Mouse (Mus musculus): ENCODE measurements around the gene Pcdh7. TPM values are rescaled to one million over a fixed set of nuclear protein-coding genes. Genes with fewer than 3 reads are reported as not detected.

Pcdh7 gene
- total RNA-seq, 2 experiments from 2014 or later, result 25.3 to 26.9 TPM

- DNase-seq (ENCODE audit: low spot score in 2 of 2), result no peak
Measured at GRCm38 (mm10) chr5:57788775-57789509, 71.2 kb downstream of the Pcdh7 start.

GRCm38 (mm10) chr5:57796337-57796736, 78.6 kb downstream of the Pcdh7 start:
- no peak for DNase-seq (ENCODE audit: low spot score in 2 of 2)

GRCm38 (mm10) chr5:57797951-57798670, 80.3 kb downstream of the Pcdh7 start:
- DNase-seq (ENCODE audit: low spot score in 2 of 2), result no peak

- no peak for DNase-seq (ENCODE audit: low spot score in 2 of 2)
Measured at GRCm38 (mm10) chr5:57803108-57803507, 85.3 kb downstream of the Pcdh7 start.

- DNase-seq (ENCODE audit: low spot score in 2 of 2), result no peak
Measured at GRCm38 (mm10) chr5:57803890-57804289, 86.1 kb downstream of the Pcdh7 start.

GRCm38 (mm10) chr5:57807350-57807749, 89.6 kb downstream of the Pcdh7 start:
- peak; percentile 25 to 42 for DNase-seq (ENCODE audit: low spot score in 2 of 2)

- no peak for DNase-seq (ENCODE audit: low spot score in 2 of 2)
Measured at GRCm38 (mm10) chr5:57810641-57811040, 92.9 kb downstream of the Pcdh7 start.

GRCm38 (mm10) chr5:57815964-57816589, 98.3 kb downstream of the Pcdh7 start:
- DNase-seq (ENCODE audit: low spot score in 2 of 2), result no peak

- DNase-seq (ENCODE audit: low spot score in 2 of 2), result no peak
Measured at GRCm38 (mm10) chr5:57819788-57820187, 102.0 kb downstream of the Pcdh7 start.

- no peak for DNase-seq (ENCODE audit: low spot score in 2 of 2)
Measured at GRCm38 (mm10) chr5:57821099-57821498, 103.3 kb downstream of the Pcdh7 start.

GRCm38 (mm10) chr5:57828437-57828836, 110.7 kb downstream of the Pcdh7 start:
- DNase-seq (ENCODE audit: low spot score in 2 of 2), result no peak

GRCm38 (mm10) chr5:57837150-57837549, 119.4 kb downstream of the Pcdh7 start:
- DNase-seq (ENCODE audit: low spot score in 2 of 2), result no peak

- DNase-seq (ENCODE audit: low spot score in 2 of 2), result no peak
Measured at GRCm38 (mm10) chr5:57841357-57842119, 123.8 kb downstream of the Pcdh7 start.

- no peak for DNase-seq (ENCODE audit: low spot score in 2 of 2)
Measured at GRCm38 (mm10) chr5:57847500-57847899, 129.7 kb downstream of the Pcdh7 start.

- DNase-seq (ENCODE audit: low spot score in 2 of 2), result no peak
Measured at GRCm38 (mm10) chr5:57850111-57850510, 132.3 kb downstream of the Pcdh7 start.

GRCm38 (mm10) chr5:57857316-57857715, 139.5 kb downstream of the Pcdh7 start:
- DNase-seq (ENCODE audit: low spot score in 2 of 2), result no peak

GRCm38 (mm10) chr5:57864254-57864653, 146.5 kb downstream of the Pcdh7 start:
- DNase-seq (ENCODE audit: low spot score in 2 of 2), result no peak

- no peak for DNase-seq (ENCODE audit: low spot score in 2 of 2)
Measured at GRCm38 (mm10) chr5:57865256-57865655, 147.5 kb downstream of the Pcdh7 start.

- no peak for DNase-seq (ENCODE audit: low spot score in 2 of 2)
Measured at GRCm38 (mm10) chr5:57866097-57866496, 148.3 kb downstream of the Pcdh7 start.

GRCm38 (mm10) chr5:57867906-57868305, 150.1 kb downstream of the Pcdh7 start:
- DNase-seq (ENCODE audit: low spot score in 2 of 2), result no peak

- no peak for DNase-seq (ENCODE audit: low spot score in 2 of 2)
Measured at GRCm38 (mm10) chr5:57868702-57869101, 150.9 kb downstream of the Pcdh7 start.
